Mouse (Mus musculus): ENCODE measurements at regions not wholly inside any gene's neighbourhood (a gene's known extent, or its start where the extent isn't known, plus 50 kb on each side); places are given as distances from the start of the nearest gene placed in this dataset.

DNA sequence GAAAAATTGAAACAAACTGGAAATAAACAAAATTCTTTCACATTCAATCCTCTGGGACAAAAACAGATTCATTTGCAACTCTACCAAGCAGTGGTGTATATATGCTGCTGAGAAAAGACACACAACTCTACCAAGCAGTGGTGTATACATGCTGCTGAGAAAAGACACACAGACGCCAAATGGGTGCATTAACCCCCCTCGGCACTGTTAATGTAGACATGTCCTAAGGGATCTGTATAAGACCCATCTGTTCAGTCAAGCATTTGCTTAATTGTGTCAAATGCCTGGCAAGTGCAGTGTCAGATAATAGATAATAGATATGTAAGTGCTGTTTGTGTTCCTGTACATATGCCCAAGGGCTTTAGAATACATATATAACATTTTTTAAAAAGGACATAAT lies 1035.2 kb upstream of the B3galt2 start:
- no peak for DNase-seq

- no peak for DNase-seq
These were observed 1034.4 kb upstream of the B3galt2 start for GRCm38 (mm10) chr1:142606082-142606481.

DNA sequence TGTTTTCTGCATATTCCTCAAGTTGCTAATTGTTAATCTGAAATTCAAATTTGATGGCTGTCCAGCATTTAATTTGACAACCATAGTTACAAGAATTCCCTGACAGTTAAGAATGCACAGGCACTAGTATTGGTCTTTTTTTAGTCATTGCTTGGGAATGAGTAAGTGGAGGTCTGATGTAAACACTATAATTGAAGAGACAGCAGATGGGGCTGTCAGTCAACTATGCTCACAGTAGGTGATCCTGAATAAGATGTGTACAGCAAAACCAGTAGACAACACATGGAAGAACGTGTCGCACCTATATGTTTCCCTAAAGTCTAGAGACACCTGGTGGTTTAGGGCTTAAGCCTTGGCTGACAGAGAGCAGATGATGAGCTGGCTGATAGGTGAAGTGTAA lies 1019.0 kb upstream of the B3galt2 start:
- DNase-seq, result no peak

DNA sequence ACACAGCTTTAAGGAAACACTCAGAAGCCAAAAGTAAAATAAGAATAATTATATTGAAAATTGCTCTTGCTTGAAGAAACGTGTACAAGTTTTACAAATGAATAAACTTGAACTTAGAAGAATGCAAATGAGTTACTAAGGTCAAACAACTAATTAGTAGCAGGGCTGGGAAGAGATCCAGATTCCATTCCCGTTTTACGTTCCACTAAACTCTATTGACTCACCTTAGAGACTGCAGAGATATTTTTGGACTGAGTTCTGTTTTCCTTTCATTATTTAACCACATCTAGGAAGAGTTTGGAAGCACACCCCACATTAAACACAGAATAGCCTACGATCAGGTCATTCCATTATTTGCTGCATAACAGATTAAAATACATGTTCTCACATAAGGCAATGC lies 1016.2 kb upstream of the B3galt2 start:
- no peak for DNase-seq

DNA sequence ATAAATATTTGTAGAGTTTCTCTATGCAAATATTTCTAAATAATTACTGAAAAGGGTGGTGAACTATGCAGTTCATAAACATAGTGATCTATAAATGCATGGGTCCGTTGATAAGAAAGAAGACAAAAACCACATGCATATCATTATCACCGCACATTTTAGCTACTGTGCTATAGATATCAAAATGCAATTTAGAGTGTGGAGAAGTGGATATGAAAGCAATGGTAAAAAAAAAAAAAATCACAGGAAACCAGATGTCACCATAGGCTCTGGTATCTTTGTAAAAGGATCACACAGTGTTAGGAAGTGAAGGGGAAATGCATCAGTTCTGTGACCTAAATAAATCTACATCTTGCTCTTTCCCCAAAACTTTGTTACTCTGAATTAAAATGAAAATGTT lies 985.2 kb upstream of the B3galt2 start:
- no peak for DNase-seq

DNA sequence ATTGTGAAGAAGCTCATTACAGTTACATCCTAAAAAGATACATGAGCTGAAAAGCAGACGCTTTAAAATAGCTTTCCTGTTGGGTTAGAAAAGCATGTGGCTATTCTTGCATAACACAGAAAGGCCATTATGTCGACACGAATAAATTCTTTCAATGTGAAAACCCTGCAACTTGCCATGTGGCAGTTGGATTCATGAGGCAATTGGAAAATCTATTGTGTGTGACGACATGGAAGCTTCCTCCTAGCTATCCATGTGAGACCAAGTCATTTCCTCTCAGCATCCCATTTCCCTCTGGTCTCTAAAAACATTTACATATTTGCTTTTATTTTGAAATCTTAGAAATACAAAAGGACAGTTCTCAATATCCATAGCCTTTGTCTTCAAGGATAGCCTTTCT lies 975.2 kb upstream of the B3galt2 start:
- DNase-seq, result no peak

DNA sequence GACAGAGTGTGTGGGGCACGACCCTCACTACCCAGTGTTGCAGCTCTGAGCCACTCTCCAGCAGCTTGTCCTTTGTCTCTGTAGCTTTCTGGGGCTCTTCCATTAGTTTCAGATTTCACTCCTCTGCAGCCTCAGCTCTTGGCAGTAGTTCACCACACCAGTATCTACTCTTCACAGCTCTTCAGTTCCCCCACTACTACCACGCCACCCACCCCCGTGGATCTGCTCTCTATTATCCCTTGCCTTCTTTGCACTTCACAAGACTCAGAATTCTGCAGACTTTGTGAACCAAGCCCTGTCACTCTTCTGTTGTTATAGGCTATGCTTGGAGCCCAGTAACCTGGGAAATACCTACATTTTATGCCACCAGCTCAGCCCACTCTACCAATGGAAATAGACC lies 960.5 kb upstream of the B3galt2 start:
- no peak for DNase-seq

DNA sequence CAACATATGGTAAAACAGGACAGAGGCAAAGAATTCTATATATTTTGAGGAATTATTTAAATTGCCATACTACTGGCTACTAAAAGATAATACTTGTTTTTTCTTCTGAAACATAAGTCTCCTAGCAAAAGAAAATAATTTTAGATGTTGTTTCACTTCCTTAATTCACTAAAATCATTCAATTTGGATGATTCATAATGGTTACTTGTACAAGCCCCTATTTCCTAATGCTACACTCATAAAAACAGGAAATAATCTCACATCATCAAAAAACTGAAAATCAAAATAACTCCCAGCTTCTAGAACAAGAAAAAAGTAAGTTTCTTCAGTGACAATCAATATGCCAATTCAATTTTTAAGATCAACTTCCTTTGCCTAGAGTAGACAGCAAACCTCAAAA lies 951.6 kb upstream of the B3galt2 start:
- DNase-seq, result no peak

- DNase-seq, result no peak
These were observed 945.3 kb upstream of the B3galt2 start for GRCm38 (mm10) chr1:142695179-142695578.

DNA sequence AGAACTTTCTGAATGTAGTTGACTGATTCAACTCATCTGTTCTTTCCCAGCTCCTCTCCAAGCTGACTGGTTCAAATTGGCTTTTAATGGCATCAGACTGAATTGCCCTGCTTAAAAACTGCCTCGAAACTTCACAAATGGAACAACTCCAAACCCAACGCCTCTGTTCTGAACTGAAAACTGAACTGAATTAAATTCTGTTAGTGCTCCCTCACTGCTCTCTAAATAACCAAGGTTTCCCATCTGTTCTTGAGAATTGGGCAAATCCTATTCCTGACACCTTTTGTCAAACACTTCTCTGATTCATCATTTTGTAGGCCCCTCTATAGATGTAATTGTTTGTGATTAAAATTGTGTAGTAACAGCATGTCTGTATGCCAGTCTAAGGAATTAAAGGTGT lies 932.2 kb upstream of the B3galt2 start:
- DNase-seq, result no peak

DNA sequence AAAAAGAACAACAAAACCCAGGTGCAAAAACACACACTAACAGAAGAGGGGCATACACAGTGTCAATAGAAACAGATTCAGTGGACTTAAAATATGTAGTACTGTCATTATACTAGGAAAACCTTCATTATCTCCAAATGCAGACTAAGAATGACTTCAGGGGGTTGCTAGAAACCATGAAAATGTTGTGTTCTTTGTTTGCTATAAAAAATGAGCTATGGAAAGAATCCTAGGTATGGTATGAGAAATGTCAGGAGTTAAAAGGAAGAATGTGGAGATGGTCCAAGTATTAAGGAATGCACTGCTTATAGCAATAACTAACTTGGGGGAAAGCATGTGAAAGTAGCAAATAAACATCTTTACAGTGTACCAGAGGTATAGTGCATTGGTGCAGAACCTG lies 910.2 kb upstream of the B3galt2 start:
- no peak for DNase-seq

GRCm38 (mm10) chr1:142734108-142734507 lies 906.4 kb upstream of the B3galt2 start:
- DNase-seq, result no peak

DNA sequence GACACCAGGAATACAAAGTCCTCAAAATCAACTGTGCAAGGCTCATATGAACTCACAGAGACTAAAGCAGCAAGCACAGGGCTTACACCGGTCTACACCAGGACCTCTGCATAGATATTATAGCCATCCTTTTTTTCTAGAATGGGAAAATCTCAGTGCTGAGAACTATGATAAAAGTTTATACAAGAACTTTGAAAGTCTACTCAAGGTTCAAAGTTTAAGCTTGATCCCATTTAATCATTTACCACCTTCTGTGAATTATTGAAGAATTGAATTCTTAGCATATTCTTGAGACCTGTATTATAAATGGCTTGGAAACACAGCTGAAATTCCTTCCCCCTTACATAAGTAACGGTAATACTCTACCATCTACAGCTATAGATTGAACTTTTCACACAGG lies 902.1 kb upstream of the B3galt2 start:
- no peak for DNase-seq

DNA sequence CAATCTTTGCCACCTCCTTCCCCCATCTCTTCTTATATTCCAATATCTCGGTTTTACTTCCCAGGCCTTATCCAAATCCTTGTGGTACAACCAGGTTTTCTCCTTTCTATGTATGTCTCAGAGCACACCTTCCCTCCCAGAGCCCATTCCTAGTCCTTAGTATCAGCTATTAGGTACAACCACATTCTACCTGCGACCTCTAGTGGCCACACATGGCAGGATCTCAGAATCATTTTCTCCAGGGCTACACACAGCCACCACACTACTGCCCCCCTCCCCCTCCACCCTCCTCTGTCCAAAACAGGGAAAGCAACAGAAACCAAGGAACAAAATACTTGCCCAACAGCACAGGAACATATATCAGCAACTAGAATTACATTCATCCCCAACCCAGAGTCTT lies 898.2 kb upstream of the B3galt2 start:
- peak; percentile 18 for DNase-seq

- DNase-seq, result no peak
These were observed 869.5 kb upstream of the B3galt2 start for GRCm38 (mm10) chr1:142771010-142771409.
